In genomic region chr11:7212126-7212798, GRCm38 (mm10) we compare ENCODE assay signal across 8 mouse cellular contexts. TPM values are rescaled to one million over a fixed set of nuclear protein-coding genes. Genes with fewer than 3 reads are reported as not detected.
DNase-seq lines count a peak whose midpoint lies in the region; ATAC-seq lines count a peak whose summit lies in the region.

No protein-coding gene starts in this region.

- peaks cover 34% of the 10 kb centered on the region for H3K27me3 ChIP-seq in heart, embryonic 12.5 days (replicated peaks)
- H3K27me3 ChIP-seq in hindbrain, embryonic 14.5 days (ENCODE audit: control insufficient read depth, insufficient read depth, low read length) = peaks cover 34% of the 10 kb centered on the region
- peaks cover 27% of the 10 kb centered on the region for H3K27me3 ChIP-seq in midbrain, embryonic 14.5 days (ENCODE audit: control insufficient read depth, insufficient read depth, low read length)

- no peak overlapping the region for H3K27ac ChIP-seq in heart, embryonic 12.5 days (ENCODE audit: poor library complexity, severe bottlenecking)
- no peak overlapping the region for H3K27ac ChIP-seq in brown adipose tissue, adult 24 weeks (replicated peaks; ENCODE audit: low read depth, low read length)
- no peak overlapping the region for H3K27ac ChIP-seq in hindbrain, embryonic 14.5 days
- H3K27ac ChIP-seq in midbrain, embryonic 14.5 days (replicated peaks; ENCODE audit: low read depth, low read length) = no peak overlapping the region

- H3K9me3 ChIP-seq in heart, embryonic 12.5 days (replicated peaks) = no peaks in the 10 kb centered on the region
- no peaks in the 10 kb centered on the region for H3K9me3 ChIP-seq in hindbrain, embryonic 14.5 days (ENCODE audit: control insufficient read depth, low read length)
- no peaks in the 10 kb centered on the region for H3K9me3 ChIP-seq in midbrain, embryonic 14.5 days (ENCODE audit: control insufficient read depth, low read length)

- peaks cover 27% of the 10 kb centered on the region for H3K4me1 ChIP-seq in heart, embryonic 12.5 days (replicated peaks)
- H3K4me1 ChIP-seq in brown adipose tissue, adult 24 weeks (ENCODE audit: control insufficient read depth, insufficient read depth, insufficient read length, low read length) = no peaks in the 10 kb centered on the region
- H3K4me1 ChIP-seq in hindbrain, embryonic 14.5 days (replicated peaks; ENCODE audit: control insufficient read depth, insufficient read depth, low read length) = peaks cover 31% of the 10 kb centered on the region
- H3K4me1 ChIP-seq in midbrain, embryonic 14.5 days (ENCODE audit: control insufficient read depth, insufficient read depth, low read length) = peaks cover 18% of the 10 kb centered on the region

- H3K9ac ChIP-seq in heart, embryonic 12.5 days = no peak overlapping the region
- peak overlapping the region; percentile 91 for H3K9ac ChIP-seq in hindbrain, embryonic 14.5 days
- H3K9ac ChIP-seq in midbrain, embryonic 14.5 days (replicated peaks; ENCODE audit: low read length) = no peak overlapping the region; the same call in 1 of the 2 replicates

- H3K36me3 ChIP-seq in heart, embryonic 12.5 days = no peaks in the 10 kb centered on the region
- H3K36me3 ChIP-seq in hindbrain, embryonic 14.5 days (replicated peaks; ENCODE audit: control insufficient read depth, insufficient read depth) = no peaks in the 10 kb centered on the region
- no peaks in the 10 kb centered on the region for H3K36me3 ChIP-seq in midbrain, embryonic 14.5 days (ENCODE audit: control insufficient read depth, insufficient read depth, low read length)

- peak overlapping the region; percentile 95 for H3K4me2 ChIP-seq in heart, embryonic 12.5 days
- peak overlapping the region; percentile 94 for H3K4me2 ChIP-seq in hindbrain, embryonic 14.5 days (replicated peaks)
- H3K4me2 ChIP-seq in midbrain, embryonic 14.5 days (ENCODE audit: low read length) = peak overlapping the region; percentile 85

- WGBS in heart, embryonic 12.5 days = 20% methylated on average over 17 of the region's 17 CpGs
- WGBS in hindbrain, embryonic 14.5 days = 20% methylated on average over 17 of the region's 17 CpGs
- WGBS in midbrain, embryonic 14.5 days = 24% methylated on average over 17 of the region's 17 CpGs

- peak overlapping the region; percentile 63 for H3K4me3 ChIP-seq in heart, embryonic 12.5 days
- H3K4me3 ChIP-seq in brown adipose tissue, adult 24 weeks (ENCODE audit: insufficient read depth, low read depth, low read length) = peak overlapping the region; percentile 66
- peak overlapping the region; percentile 80 for H3K4me3 ChIP-seq in hindbrain, embryonic 14.5 days (replicated peaks; ENCODE audit: low read length)
- H3K4me3 ChIP-seq in midbrain, embryonic 14.5 days (replicated peaks; ENCODE audit: low read depth, low read length) = peak overlapping the region; percentile 65

- ATAC-seq in heart, embryonic 12.5 days (ENCODE audit: insufficient number of reproducible peaks, low FRiP score) = no peak
- ATAC-seq in hindbrain, embryonic 14.5 days (ENCODE audit: low FRiP score) = no peak
- ATAC-seq in midbrain, embryonic 14.5 days (ENCODE audit: low FRiP score, low TSS enrichment) = no peak

- no peak for DNase-seq in heart, adult 9 months (ENCODE audit: low spot score in 2 of 2)
- DNase-seq in hindbrain, embryonic 14.5 days (ENCODE audit: low spot score) = no peak
- DNase-seq in midbrain, embryonic 14.5 days = no peak
- DNase-seq in right cerebral cortex, postnatal 25 days = no peak
- DNase-seq in thymus, postnatal 36 days = no peak
- no peak for DNase-seq in spleen, postnatal 4 days (ENCODE audit: low spot score in 2 of 2)

RNA-seq across cellular contexts. Expression of gene Igfbp3, which starts 1.5 kb away (rescaled TPM):
- 24.4 and 24.6 TPM in 2 replicates for polyA plus RNA-seq in heart, embryonic 12.5 days (2016; fragmentation: Nextera tagmentation; extraction: Ambion mirVana)
- 5.9 and 8.2 TPM in 2 replicates for polyA plus RNA-seq in brown adipose tissue, adult 24 weeks (2012; ENCODE audit: insufficient read depth, insufficient read length, missing spikeins)
- polyA plus RNA-seq in hindbrain, embryonic 14.5 days (2014; fragmentation: Nextera tagmentation; extraction: Ambion mirVana) = 19.7 and 22.3 TPM in 2 replicates
- polyA plus RNA-seq in midbrain, embryonic 14.5 days (2014; fragmentation: Nextera tagmentation; extraction: Ambion mirVana) = 9.4 and 13.3 TPM in 2 replicates

RNA-seq across cellular contexts. Expression of gene Igfbp1, which starts 14.7 kb away (rescaled TPM):
- 0.17 and 0.61 TPM in 2 replicates for polyA plus RNA-seq in heart, embryonic 12.5 days (2016; fragmentation: Nextera tagmentation; extraction: Ambion mirVana)
- polyA plus RNA-seq in brown adipose tissue, adult 24 weeks (2012; ENCODE audit: insufficient read depth, insufficient read length, missing spikeins) = not detected in 2 replicates
- polyA plus RNA-seq in hindbrain, embryonic 14.5 days (2014; fragmentation: Nextera tagmentation; extraction: Ambion mirVana) = not detected in 2 replicates
- 0.13 TPM in 2 replicates for polyA plus RNA-seq in midbrain, embryonic 14.5 days (2014; fragmentation: Nextera tagmentation; extraction: Ambion mirVana)

RNA-seq across cellular contexts. Expression of gene Gm11985, which starts 23.9 kb away (rescaled TPM):
- polyA plus RNA-seq in heart, embryonic 12.5 days (2016; fragmentation: Nextera tagmentation; extraction: Ambion mirVana) = not detected in 2 replicates
- polyA plus RNA-seq in brown adipose tissue, adult 24 weeks (2012; ENCODE audit: insufficient read depth, insufficient read length, missing spikeins) = not detected in 2 replicates
- polyA plus RNA-seq in hindbrain, embryonic 14.5 days (2014; fragmentation: Nextera tagmentation; extraction: Ambion mirVana) = not detected in 2 replicates
- not detected in 2 replicates for polyA plus RNA-seq in midbrain, embryonic 14.5 days (2014; fragmentation: Nextera tagmentation; extraction: Ambion mirVana)
